Mouse (Mus musculus) telencephalon, adult 2 months (tissue): ENCODE measurements at regions not wholly inside any gene's neighbourhood (a gene's known extent, or its start where the extent isn't known, plus 50 kb on each side); places are given as distances from the start of the nearest gene placed in this dataset.

ENCODE experiments used
- DNase-seq: peaks from one replicate; pipeline ENCODE4 v3.0.0-alpha.2; 2011; ENCODE audit warnings: low read depth, low spot score

- no peak for DNase-seq
Observed at GRCm38 (mm10) chr6:98754487-98754886, 411.9 kb upstream of the Gm765 start.

- DNase-seq, result no peak
Observed at GRCm38 (mm10) chr6:98748618-98749017, 406.1 kb upstream of the Gm765 start.

- DNase-seq, result no peak
Observed at GRCm38 (mm10) chr6:98746976-98747375, 404.4 kb upstream of the Gm765 start.

- DNase-seq, result no peak
Observed at GRCm38 (mm10) chr6:98740447-98740846, 397.9 kb upstream of the Gm765 start.

- DNase-seq, result no peak
Observed at GRCm38 (mm10) chr6:98731010-98731530, 388.5 kb upstream of the Gm765 start.

GRCm38 (mm10) chr6:98726605-98727144, 384.1 kb upstream of the Gm765 start:
- no peak for DNase-seq

- DNase-seq, result no peak
Observed at GRCm38 (mm10) chr6:98704887-98705622, 362.5 kb upstream of the Gm765 start.

- DNase-seq, result no peak
Observed at GRCm38 (mm10) chr6:98697571-98697970, 355.0 kb upstream of the Gm765 start.

GRCm38 (mm10) chr6:98693411-98693810, 350.9 kb upstream of the Gm765 start:
- DNase-seq, result no peak

- DNase-seq, result no peak
Observed at GRCm38 (mm10) chr6:98690133-98690532, 347.6 kb upstream of the Gm765 start.

- peak; percentile 17 for DNase-seq
Observed at GRCm38 (mm10) chr6:98689395-98689794, 346.8 kb upstream of the Gm765 start.

- no peak for DNase-seq
Observed at GRCm38 (mm10) chr6:98688624-98689023, 346.1 kb upstream of the Gm765 start.

- no peak for DNase-seq
Observed at GRCm38 (mm10) chr6:98666388-98666989, 323.9 kb upstream of the Gm765 start.

- no peak for DNase-seq
Observed at GRCm38 (mm10) chr6:98651827-98652226, 309.3 kb upstream of the Gm765 start.

- DNase-seq, result no peak
Observed at GRCm38 (mm10) chr6:98651315-98651714, 308.8 kb upstream of the Gm765 start.

- DNase-seq, result no peak
Observed at GRCm38 (mm10) chr6:98640316-98640715, 297.8 kb upstream of the Gm765 start.

- DNase-seq, result no peak
Observed at GRCm38 (mm10) chr6:98635816-98636215, 293.3 kb upstream of the Gm765 start.

GRCm38 (mm10) chr6:98632278-98633063, 289.9 kb upstream of the Gm765 start:
- DNase-seq, result peak; percentile 58

- no peak for DNase-seq
Observed at GRCm38 (mm10) chr6:98631269-98631668, 288.7 kb upstream of the Gm765 start.

- DNase-seq, result no peak
Observed at GRCm38 (mm10) chr6:98629646-98630045, 287.1 kb upstream of the Gm765 start.

- no peak for DNase-seq
Observed at GRCm38 (mm10) chr6:98626435-98626834, 283.9 kb upstream of the Gm765 start.

- no peak for DNase-seq
Observed at GRCm38 (mm10) chr6:98620886-98621285, 278.3 kb upstream of the Gm765 start.
